Mouse (Mus musculus): ENCODE results near the gene Parp9.
A peak's percentile ranks its signal among the peaks of the same experiment; 100 is the strongest.
"Not testable (repeated sequence)": the region's sequence is repeated elsewhere in the genome, so short reads cannot be mapped to it uniquely, and the experiment has no call there.

The Parp9 gene

DNA sequence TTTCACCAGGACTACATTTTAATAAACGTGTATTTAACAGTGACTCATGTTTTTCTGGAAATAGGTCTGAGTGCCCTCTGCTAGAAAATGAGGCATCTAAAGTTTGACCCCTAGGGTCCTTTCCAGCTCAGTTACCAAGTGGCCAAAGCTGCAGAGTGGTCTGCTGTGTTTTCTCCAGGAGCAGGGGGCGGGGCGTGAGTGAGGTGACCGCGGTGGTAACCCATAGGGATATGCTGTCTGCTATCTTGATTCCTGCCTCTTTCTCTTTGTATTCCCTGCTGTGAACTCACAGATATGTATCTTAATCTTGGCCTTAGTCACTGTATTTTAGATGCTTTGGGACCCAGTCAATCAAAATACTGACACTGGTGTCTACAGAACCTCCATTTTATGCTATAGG, 13.9 kb upstream of the Parp9 start:
- DNase-seq (ENCODE audit: low spot score): no peak

DNA sequence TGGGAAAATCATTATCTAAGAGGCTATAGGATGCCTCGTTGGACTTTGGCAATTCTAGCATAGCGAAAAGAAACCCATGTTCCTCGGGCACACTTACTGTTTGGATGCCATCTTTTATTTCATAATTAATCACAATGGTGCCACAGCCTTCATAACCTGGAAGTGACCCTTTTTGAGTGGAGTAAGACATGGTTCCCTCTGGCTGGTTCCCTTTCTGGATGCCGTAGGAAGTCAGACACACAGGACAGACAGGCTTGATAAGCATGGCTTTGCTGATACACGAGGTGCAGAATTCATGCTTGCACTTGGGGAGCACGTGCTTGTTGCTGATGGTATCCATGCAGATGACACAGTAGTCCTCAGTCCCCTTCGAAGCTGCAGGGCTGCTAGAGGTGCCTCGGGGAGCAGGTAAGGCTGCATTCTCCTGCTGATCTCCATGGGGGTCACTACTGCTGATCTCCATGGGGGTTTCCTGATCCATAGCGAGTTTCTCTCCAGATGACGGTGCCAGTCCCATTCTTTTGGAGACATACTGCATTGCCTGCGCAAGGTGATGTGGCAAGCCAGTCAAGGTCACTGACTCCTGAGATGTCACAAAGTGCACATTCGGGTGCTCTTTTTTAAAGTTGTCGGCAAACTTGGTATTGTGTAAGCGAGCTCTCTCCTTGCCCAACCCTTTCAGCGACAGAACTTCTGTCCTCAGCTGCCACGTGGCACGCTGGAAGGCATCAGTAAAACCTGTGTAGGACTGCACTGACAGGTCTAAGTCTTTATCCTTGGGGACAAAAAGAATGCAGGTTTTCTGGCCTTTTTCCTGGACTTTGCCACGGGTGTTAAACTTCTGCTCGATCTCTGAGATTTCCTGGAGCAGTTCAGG, 5.9 kb upstream of the Parp9 start:
- DNase-seq (ENCODE audit: low spot score): no peak

DNA sequence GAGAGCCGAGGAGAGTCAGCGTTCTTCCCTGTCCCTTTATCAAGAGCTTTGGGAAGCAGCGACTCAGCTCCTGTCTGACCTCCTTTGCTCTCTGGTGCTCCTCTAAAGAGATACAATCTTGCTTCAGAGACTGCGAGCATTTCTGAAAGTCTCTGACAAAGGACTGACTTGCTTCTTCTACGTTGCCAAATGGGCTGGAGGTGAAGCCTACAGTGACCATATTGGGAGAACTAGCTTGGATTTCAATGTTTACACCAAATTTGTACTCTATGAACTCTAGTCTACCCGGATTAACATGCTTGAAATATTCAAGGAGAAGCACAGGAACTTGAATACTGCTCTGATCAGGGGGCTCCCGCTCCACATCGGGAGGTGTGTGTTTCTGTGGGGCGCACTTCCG, 5.1 kb upstream of the Parp9 start:
- DNase-seq (ENCODE audit: low spot score): no peak

DNA sequence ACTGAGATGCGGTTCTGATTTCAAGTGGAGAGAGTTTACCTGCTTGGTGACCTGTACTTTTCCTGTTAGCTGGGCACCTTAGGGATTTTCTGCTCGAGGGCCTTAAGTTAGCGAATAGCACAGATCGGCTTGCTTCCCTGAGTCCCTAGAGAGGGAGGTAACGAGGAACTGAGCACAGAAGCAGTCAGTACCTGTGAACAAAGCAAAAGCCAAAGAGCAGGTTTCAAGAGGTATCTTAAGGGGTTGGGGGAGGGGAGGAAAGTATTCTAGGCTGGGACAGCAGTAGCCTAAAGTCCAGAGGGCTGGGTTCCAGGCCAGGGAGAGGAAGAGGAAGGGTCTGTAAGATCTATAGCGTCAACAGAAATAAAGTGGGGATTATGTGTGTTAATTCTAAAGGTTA, 991 bp downstream of the Parp9 start:
- DNase-seq (ENCODE audit: low spot score): no peak

DNA sequence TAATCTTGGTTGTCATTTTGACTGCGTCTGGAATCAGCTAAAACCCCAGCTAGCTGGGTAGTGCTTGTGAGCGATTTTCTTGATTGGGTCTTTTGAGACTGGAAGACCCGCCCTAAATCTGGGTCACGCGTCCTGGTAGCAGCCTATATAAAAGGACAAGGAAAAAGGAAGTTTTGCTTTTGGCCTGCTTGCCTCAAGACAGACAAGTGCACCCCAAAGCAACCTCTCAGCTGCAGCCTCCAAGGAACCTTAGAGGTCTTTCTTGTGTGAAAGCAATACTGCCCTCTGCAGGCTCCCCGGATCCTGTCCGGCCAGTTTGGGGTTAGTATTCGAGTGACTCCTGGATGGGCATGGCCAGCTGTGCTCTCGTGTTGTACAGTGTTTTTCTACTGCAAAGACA, 1.4 kb downstream of the Parp9 start:
- DNase-seq (ENCODE audit: low spot score): peak; percentile 80

DNA sequence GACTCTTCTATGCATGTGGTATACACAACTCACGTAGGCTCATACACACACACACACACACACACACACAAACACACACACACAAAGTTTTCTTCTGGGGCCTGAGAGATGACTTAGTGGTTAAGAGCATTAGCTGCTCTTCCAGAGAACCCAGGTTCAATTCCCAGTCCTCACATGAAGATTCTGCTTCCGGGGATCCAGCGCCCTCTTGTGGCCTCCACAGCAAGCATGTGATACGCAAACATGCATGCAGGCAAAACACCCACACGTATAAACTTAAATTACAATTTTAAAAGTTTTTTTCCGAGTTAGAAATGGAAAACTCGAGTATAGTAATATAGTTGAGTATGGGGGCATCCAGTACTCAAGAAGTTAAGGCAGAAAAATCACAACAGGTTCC, 3.1 kb downstream of the Parp9 start:
- peak; percentile 35 for DNase-seq (ENCODE audit: low spot score)

DNA sequence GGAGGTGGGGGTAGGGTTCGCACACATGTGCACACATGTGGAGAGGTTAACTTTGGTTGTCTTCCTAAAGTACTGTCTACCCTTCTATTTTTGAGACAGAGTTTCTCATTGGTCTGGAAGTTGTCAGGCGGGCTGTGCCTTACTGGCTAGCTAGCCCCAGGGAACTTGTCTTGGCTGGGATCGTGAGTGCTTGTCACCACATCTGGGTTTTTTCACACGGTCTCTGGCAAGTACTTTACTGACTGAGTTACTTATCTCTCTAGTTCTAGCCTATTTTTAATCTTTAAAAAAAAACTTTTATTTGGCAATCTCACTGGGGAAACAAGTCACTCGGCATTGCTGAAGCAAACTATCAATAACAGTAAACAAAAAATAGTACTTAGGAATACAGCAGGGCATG, 11.0 kb downstream of the Parp9 start:
- DNase-seq (ENCODE audit: low spot score): no peak

DNA sequence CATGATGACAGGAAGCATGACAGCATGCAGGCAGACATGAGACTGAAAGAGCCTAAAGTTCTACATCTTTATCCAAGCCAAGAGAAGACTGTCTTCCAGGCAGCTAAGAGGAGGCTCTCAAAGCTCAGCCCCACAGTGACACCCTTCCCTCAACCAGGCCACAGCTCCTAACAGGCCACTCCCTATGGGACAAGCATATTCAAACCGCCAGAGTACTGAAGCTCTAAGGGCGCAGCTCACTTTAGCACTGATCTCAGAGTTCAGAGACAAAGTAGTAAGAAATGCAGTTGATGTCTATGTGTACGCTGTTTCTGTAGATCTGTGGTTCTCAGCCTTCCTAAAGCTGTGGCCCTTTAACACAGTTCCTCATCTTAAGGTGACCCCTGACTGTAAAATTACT, 12.9 kb downstream of the Parp9 start:
- no peak for DNase-seq (ENCODE audit: low spot score)

DNA sequence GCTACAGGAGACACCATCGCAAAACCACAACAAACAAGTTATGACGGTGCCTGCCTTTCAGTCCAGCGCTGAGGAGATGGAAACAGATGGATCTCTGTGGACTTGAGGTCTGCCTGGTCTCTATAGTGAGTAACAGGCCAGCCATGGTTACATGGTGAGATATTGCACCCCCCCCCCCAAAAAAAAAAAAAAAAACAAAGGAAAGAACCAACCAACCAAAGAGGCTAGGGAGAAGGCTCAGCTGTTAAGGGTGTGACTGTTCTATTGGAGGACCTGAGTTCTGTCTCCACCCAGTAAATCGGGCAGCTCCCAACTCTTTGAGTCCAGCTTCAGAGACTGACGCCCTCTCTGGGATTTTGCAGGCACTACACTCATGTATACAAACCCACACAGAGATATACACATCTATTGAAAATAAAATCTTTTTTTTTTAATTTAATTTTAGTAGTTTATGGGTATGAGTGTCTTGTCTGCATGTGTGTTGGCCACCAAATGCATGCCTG, 14.4 kb downstream of the Parp9 start:
- no peak for DNase-seq (ENCODE audit: low spot score)

DNA sequence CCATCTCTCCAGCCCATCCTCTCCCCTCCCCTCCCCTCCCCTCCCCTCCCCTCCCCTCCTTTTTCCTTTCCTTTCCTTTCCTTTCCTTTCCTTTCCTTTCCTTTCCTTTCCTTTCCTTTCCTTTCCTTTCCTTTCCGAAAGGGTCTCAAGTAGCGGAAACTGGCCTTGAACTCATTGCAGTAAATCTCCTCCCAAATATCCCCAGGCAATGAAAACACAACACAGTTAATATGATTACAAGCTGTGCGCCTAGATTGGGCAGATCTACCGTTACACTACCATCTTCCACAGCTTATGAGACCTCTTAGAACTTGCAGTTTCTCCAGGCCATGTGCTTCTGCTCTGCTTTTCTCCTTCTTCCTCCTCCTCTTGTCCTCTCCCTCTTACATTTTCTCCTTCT, 27.7 kb downstream of the Parp9 start:
- not testable (repeated sequence) for DNase-seq (ENCODE audit: low spot score)

DNA sequence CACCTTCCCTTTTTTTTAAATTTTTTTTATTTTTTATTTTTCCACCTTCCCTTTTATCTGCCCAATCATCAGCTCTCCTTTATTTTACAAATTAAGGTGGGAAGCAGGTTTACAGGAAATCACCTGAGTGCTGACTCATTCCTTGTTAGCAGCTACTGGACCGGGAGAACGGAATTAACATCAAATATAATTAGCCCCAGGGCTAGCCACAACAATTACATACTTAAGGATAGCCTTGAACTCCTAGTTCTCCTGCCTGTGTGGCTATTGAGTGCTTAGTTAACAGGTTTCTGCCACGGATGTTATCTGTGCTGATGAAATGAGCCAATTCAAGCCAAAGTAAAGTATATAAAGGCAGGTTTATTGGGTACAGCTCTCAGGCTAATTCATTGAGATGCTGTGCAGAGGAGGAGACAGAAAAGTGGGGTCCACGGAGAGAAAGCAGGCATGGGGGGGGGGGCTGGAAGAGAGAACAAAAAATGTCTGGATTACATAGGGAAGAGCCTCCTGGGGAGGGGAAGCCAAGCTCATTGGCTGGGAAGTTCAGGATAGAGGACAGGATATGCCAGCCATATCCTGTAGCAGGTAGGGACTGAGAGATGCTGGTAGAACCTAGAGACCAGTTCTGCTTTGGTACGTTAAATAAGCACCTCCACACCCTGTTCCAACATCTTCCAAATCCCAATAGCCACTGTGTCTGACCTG, 28.3 kb downstream of the Parp9 start:
- DNase-seq (ENCODE audit: low spot score): no peak

DNA sequence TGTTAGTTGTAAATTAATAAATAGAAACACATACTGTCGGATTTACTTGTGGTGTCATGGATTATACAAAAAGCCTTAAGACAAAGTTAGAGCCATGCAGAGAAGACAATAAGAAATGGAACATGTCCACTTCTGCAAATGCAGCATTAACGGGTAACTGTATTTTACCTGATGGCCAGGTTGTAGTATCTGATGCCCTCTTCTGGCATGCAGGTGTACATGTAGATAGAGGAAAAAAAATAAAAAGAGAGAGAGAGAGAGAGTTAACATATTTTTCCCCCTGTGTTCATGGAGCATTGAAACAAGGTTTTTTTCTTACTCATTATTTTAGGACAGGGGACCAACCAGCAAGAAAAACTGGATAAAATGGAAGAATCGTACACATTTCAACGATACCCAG, 29.0 kb downstream of the Parp9 start:
- DNase-seq (ENCODE audit: low spot score): no peak

DNA sequence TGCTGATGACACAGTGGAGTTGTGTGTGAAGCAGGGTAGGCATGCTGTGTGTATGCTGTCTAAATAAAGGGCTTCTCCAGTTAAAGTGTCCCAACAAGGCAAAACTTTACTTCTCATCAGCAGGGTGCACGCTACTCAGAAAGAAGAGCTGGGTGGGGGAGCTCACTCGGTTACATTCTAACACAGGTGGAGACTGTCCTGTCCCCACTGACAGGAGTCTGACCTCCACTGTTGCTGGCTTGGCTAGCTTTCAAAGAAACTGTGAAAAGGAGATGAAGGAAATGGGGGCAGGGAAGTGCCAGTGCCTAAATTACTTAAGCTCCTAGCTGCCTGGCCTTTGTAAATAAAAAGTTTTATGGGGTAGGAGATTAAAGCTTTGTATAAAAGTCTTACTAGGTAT, 29.9 kb downstream of the Parp9 start:
- no peak for DNase-seq (ENCODE audit: low spot score)

DNA sequence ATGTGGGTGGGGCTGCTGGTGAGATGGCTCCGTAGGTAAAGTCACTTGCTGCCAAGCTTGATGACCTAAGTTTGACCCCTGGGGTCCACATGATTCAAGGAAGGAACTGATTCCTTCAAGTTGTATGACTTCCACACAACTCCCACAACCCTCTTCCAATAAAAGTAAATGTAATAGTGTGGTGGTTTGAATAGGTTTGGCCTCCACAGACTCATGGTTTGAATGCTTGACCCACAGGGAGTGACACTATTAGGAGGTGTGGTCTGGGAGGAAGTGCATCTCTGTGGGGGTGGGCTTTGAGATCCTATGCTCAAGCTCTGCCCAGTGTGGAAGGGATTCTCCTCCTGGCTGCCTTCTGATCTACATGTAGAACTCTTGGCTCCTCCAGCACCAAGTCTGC, 35.8 kb downstream of the Parp9 start:
- no peak for DNase-seq (ENCODE audit: low spot score)

DNA sequence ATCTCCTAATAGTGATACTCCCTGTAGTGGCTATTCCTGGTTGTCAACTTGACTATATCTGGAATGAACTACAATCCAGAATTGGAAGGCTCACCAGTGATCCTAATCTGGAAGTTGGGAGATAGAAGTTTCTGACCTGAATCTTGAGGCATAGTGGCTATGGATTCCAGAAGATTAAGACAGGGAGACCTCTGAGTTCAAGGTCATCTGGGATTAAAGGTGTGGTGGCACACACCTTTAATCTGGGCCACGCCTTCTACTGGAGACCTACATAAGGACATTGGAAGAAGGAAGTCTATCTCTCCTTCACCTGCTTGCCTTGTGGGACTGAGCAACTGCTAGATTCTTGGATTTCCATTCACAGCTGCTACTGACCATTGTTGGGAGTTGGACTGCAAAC, 40.2 kb downstream of the Parp9 start, which contains the start of gene Kpna1:
Kpna1 (plus strand) TSS at position 301 of the 400 bp plus-strand sequence.
- not testable (repeated sequence) for DNase-seq (ENCODE audit: low spot score)

DNA sequence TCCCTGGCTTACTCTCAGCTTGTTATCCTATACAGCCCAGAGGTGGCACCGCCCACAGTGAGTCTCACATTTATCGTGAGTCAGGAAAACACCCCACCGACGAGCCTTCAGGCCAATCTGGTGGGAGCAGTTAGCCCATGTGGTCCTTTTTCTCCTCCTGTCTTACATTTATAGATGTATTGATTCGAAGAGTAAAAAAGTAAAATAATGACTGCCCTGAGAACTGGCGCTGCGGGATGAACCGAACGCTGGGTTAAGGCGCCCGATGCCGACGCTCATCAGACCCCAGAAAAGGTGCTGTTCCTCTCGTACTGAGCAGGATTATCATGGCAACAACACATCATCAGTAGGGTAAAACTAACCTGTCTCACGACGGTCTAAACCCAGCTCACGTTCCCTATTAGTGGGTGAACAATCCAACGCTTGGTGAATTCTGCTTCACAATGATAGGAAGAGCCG, 43.1 kb downstream of the Parp9 start:
- peak; percentile 100 for DNase-seq (ENCODE audit: low spot score)

DNA sequence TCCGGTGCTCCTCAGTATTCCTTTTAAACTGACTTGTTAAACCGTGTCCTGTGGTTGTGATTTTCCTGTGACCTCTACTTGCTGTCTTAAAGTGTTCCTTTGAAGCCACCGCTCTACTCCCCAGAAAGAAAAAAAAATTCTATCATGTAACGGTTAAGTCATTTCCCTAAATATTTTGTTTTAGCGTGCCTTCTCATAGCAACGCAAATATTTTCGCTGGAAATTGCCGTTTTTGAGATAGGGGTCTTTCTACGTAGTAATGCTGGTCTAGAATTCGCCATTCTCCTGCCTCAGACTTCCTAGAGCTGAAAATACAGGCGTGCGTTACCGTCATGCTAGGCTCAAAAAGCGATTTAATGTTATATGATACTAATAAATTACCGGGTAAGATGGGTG, 44.2 kb downstream of the Parp9 start:
- no peak for DNase-seq (ENCODE audit: low spot score)

DNA sequence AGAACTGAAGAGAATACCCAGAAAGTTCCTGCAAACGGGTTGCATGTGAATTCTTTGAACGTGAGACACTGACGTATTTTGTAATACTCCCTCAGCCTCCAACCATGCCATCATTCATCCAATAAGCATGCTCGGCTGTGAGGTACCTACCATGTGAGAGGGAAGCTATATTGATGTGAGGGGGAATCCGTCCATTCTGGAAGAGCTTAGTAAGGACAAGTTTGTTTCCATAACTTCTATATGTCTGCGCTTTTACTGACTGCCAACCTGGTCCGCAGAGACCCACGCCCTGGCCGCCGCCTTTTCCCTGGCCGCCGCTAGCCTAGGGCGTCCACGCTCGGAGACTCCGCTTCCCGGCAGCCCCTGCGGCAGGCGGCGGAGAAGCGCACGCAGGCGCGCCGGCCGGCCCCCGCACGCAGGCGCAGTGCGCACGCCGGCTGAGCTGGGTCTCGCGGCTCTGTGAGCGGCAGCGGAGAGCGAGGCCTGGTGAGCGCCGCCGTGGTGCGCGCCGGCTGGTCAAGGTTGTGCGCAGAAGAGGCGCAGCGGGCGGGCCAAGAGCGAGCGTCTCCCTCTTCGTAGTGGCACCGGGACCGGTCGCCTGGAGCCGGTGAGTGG, 44.7 kb downstream of the Parp9 start:
- peak; percentile 94 for DNase-seq (ENCODE audit: low spot score)

DNA sequence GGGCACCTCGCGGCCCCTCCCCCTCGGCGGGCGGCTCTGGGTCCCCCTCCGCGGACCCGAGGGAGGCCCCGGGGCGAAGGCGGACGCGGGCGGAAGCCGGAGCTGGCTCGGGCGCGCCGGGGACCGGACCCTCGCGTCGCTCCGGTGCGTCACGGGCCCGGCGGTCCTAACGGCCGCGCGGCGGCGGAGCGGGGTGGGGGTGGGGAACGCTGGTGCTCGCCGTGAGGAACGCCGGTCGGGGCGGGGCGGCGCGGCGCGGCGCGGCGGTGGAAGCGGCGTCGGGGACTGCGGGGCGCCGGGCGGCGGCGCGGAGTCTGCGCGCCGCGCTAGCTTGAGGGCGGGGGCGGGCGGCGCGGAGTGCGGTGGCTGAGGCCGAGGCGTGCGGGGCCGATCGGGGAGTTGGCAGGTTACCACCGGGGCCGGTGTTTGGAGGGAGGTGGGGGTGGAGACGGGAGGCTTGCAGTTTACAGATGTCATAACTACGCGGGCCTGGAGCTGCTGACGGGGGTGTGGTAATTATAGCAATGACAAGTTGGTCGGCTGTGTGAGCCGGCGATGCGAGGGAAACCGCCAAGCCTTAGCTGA, 45.3 kb downstream of the Parp9 start:
- DNase-seq (ENCODE audit: low spot score): peak; percentile 61

DNA sequence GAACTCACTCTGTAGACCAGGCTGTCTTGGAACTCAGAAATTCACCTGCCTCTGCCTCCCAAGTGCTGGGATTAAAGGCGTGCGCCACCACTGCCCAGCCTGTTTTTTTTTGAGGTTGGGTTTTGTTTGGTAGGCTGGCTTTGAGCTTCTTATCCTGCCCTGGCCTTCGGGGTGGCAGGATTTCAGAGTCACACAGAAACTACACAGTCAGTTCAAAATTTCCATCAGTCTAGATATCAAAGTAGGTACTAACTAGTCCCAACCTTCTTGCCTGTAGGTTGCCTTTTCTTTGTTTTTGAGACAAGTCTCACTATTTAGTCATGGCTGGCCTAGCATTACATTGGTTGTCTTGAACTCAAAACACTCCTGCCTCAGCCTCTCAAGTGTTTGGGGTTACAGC, 46.2 kb downstream of the Parp9 start:
- no peak for DNase-seq (ENCODE audit: low spot score)

DNA sequence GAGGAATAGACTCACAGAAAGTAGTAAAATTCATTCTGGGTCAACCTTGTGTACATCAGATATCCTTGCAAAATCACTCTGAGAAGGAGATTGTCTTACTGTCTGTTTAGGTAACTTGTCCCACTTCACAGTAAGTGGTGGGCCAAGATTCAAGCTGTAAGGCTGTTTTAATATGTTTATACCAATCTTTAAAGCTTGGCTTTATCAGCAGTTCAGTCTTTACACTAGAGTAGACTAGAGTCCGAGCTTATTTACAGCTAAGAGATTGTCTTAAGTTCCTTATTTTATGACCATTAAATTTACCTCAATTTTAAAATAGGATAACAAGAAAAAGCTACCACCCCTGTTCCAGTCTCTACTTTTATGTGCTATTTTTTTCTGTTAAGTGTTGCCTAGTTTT, 49.7 kb downstream of the Parp9 start:
- no peak for DNase-seq (ENCODE audit: low spot score)

DNA sequence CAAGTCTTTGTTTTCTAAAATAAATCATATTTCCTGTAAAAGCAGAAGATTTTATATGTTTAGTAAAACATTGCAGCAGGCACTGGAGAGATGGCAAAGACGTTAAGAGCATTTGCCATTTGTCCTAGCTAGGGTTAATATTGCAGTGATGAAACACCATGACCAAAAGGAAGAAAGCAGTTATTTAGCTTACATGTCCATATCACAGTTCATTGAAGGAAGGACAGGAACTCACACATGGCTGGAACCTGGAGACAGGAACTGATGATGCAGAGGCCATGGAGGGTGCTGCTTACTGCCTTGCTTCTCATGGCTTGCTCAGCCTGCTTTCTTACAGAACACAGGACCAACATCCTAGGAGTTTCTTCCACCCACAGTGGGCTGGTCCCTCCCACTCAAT, 54.1 kb downstream of the Parp9 start:
- no peak for DNase-seq (ENCODE audit: low spot score)

Measured in spleen, adult 12 weeks (tissue).